Mouse (Mus musculus) left cerebral cortex, adult 11 months (tissue): ENCODE results near the gene Tex35.

ENCODE experiments used
- DNase-seq: peaks from one replicate; pipeline ENCODE4 v3.0.0; 2022; ENCODE audit warnings: low spot score

The Tex35 gene

DNA sequence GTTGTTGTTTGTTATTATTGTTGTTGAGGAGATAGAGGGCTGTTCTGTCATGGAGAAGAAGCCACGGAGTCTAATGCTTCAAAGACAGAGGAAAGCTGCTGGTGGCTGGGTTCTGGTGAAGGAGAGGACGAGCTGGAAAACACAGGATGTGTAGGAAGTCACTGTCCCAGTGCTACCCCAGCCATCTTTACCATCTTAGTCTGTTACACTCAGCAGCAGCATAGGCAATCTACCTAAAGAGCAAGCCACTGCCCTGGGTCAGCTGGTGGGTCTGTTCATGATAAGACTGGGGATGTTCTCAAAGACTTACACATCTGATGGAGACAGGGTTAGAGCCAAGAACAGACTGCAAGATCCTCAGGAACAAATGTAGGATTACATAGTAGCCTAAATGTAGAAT is 58.6 kb downstream of the Tex35 start:
- no peak for DNase-seq
